Mouse (Mus musculus): ENCODE data around the gene Gm21860. TPM values are rescaled to one million over a fixed set of nuclear protein-coding genes. Genes with fewer than 3 reads are reported as not detected.
"Not testable (repeated sequence)": the region's sequence is repeated elsewhere in the genome, so short reads cannot be mapped to it uniquely, and the experiment has no call there.

The Gm21860 gene
- polyA plus RNA-seq, 1 experiment from 2014 or later, result not detected

DNA sequence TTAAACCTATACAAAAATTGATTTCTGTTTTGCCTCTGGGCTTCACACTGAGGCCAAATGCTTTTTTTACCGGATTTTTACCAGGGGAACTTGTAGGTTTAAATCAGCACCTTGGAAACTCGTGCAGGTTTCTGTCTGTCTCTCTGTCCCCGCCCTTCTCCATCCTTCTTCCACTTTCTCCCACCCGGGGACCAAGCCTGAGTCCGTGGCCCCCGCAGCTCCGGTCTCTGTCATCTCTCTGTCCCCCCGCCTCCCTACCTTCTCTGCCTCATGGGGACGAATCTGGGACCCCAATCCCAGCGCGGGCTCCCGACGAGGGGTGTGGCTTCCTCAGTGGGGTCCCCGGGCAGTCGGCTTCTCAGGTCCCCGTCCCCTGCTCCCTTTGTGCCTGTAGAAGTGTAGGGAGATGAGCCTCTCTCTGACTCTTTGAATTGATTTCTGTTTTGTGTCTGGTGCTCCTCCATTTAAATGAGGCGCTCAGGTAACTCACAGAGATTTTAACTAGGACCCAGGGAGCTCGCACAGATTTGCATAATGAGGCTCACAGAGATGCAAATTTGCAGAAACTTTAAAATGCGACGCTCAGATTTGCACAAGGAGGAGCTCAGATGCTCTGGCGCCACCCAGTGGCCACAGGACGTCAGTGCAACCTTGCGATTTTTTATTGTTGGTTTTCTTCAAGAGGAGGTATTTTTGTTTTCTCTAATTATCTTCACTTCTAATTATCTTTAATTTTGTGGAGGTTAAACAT is 28.7 kb downstream of the Gm21860 start:
- not testable (repeated sequence) for H3K27ac ChIP-seq (ENCODE audit: low read depth); H3K4me2 ChIP-seq (ENCODE audit: low read depth, low read length); H3K9ac ChIP-seq (replicated peaks); H3K9me3 ChIP-seq (ENCODE audit: low read length); H3K36me3 ChIP-seq (replicated peaks; ENCODE audit: insufficient read depth, low read length); H3K27me3 ChIP-seq (ENCODE audit: insufficient read depth, low read length); H3K4me3 ChIP-seq (ENCODE audit: low read depth, low read length); DNase-seq; ATAC-seq; H3K4me1 ChIP-seq (ENCODE audit: insufficient read depth)
- 73% methylated on average over 4 of the region's 23 CpGs for WGBS (ENCODE audit: insufficient replicate concordance)

DNA sequence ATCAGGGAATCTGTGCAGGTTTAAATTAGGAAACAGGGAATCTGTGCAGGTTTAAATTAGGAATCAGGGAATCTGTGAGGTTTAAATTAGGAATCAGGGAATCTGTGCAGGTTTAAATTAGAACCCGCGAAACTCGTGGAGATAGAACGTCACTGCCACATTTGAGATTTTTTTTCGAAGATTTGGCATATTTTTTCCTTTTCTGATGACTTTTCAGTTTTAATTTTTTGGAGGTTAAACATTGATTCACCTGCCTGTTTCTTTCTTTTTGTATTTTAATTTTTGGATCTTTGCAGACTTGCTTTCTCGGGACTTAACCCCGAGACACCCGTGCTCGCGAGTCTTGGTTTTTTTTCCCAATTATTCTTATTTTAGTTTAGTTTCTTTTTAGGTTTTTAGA is 29.5 kb downstream of the Gm21860 start:
- DNase-seq; ATAC-seq; H3K4me3 ChIP-seq (ENCODE audit: low read depth, low read length); H3K36me3 ChIP-seq (replicated peaks; ENCODE audit: insufficient read depth, low read length); H3K27me3 ChIP-seq (ENCODE audit: insufficient read depth, low read length); H3K4me1 ChIP-seq (ENCODE audit: insufficient read depth); H3K27ac ChIP-seq (ENCODE audit: low read depth); H3K9ac ChIP-seq (replicated peaks); H3K4me2 ChIP-seq (ENCODE audit: low read depth, low read length); H3K9me3 ChIP-seq (ENCODE audit: low read length): not testable (repeated sequence)
- WGBS (ENCODE audit: insufficient replicate concordance), result 83% methylated on average over 6 of the region's 10 CpGs

DNA sequence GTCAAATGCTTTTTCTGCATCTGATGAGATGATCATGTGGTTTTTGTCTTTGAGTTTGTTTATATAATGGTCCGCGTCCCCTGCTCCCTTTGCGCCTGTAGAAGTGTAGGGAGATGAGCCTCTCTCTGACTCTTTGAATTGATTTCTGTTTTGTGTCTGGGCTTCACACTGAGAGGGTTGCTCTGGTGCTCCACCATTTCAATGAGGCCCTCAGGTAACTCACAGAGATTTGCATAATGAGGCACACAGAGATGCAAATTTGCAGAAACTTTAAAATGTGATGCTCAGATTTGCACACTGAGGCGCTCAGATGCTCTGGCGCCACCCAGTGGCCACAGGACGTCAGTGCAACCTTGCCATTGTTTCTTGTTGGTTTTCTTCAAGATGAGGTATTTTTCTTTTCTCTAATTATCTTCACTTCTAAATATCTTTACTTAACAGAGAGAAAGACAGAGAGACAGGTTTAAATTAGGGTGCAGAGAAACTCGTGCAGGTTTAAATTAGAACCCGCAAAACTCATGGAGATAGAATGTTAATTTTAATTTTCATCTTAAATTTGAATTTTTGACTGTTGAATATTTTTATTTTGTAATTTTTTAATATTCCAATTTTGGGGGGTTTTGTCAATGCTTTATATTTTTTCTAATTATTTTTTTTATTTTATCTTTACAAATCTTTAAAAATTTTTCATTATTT is 30.5 kb downstream of the Gm21860 start:
- H3K36me3 ChIP-seq (replicated peaks; ENCODE audit: insufficient read depth, low read length); ATAC-seq; DNase-seq; H3K4me2 ChIP-seq (ENCODE audit: low read depth, low read length); H3K27me3 ChIP-seq (ENCODE audit: insufficient read depth, low read length); H3K9me3 ChIP-seq (ENCODE audit: low read length); H3K4me3 ChIP-seq (ENCODE audit: low read depth, low read length); H3K9ac ChIP-seq (replicated peaks); H3K4me1 ChIP-seq (ENCODE audit: insufficient read depth); H3K27ac ChIP-seq (ENCODE audit: low read depth): not testable (repeated sequence)
- 51% methylated on average over 8 of the region's 8 CpGs for WGBS (ENCODE audit: insufficient replicate concordance)

DNA sequence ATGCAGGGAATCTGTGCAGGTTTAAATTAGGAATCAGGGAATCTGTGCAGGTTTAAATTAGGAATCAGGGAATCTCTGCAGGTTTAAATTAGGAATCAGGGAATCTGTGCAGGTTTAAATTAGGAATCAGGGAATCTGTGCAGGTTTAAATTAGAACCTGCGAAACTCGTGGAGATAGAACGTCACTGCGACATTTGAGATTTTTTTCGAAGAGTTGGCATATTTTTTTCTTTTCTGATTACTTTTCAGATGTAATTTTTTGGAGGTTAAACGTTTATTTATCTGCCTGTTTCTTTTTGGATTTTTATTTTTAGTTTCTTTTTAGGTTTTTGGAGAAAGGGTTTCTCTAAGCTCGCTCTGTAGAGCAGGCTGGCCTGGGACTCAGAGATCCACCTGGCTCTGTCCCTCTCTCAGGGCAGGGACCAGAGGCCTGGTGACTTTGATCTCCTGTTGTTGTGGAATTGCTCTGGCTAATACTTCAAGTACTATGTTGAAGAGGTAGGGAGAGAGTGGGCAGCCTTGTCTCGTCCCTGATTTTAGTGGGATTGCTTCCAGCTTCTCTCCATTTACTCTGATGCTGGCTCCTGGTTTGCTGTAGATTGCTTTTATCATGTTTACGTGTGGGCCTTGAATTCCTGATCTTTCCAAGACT is 31.2 kb downstream of the Gm21860 start:
- DNase-seq; H3K4me3 ChIP-seq (ENCODE audit: low read depth, low read length); H3K4me1 ChIP-seq (ENCODE audit: insufficient read depth); ATAC-seq; H3K4me2 ChIP-seq (ENCODE audit: low read depth, low read length); H3K27ac ChIP-seq (ENCODE audit: low read depth); H3K36me3 ChIP-seq (replicated peaks; ENCODE audit: insufficient read depth, low read length); H3K9me3 ChIP-seq (ENCODE audit: low read length); H3K27me3 ChIP-seq (ENCODE audit: insufficient read depth, low read length); H3K9ac ChIP-seq (replicated peaks): not testable (repeated sequence)
- 62% methylated on average over 8 of the region's 9 CpGs for WGBS (ENCODE audit: insufficient replicate concordance)

DNA sequence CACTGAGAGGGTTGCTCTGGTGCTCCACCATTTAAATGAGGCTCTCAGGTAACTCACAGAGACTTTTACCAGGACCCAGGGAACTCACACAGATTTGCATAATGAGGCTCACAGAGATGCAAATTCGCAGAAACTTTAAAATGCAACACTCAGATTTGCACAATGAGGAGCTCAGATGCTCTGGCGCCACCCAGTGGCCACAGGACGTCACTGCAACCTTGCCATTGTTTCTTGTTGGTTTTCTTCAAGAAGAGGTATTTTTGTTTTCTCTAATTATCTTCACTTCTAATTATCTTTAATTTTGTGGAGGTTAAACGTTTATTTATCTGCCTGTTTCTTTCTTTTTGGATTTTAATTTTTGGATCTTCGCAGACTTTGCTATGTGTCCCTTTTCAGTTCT is 34.1 kb downstream of the Gm21860 start:
- H3K4me2 ChIP-seq (ENCODE audit: low read depth, low read length); H3K27ac ChIP-seq (ENCODE audit: low read depth); DNase-seq; H3K9me3 ChIP-seq (ENCODE audit: low read length); H3K4me1 ChIP-seq (ENCODE audit: insufficient read depth); H3K9ac ChIP-seq (replicated peaks); H3K27me3 ChIP-seq (ENCODE audit: insufficient read depth, low read length); ATAC-seq; H3K4me3 ChIP-seq (ENCODE audit: low read depth, low read length); H3K36me3 ChIP-seq (replicated peaks; ENCODE audit: insufficient read depth, low read length): not testable (repeated sequence)
- WGBS (ENCODE audit: insufficient replicate concordance), result no CpG with 5 or more reads among the region's 5 CpGs

DNA sequence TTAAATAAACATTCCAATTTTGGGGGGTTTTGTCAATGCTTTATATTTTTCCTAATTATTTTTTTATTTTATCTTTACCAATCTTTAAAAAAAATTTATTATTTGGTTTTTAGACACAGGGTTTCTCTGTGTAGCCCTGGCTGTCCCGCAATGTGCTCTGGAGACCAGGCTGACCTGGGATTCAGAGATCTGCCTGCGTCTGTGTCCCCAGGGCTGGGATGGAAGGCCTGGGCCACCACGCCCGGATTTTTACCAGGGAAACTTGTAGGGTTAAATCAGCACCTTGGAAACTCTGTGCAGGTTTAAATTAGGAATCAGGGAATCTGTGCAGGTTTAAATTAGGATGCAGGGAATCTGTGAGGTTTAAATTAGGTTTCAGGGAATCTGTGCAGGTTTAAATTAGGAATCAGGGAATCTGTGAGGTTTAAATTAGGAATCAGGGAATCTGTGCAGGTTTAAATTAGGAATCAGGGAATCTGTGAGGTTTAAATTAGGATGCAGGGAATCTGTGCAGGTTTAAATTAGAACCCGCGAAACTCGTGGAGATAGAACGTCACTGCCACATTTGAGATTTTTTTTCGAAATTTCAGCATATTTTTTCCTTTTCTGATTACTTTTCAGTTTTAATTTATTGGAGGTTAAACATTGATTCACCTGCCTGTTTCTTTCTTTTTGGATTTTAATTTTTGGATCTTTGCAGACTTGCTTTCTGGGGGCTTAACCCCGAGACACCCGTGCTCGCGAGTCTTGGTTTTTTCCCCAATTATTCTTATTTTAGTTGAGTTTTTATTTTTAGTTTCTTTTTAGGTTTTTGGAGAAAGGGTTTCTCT is 35.0 kb downstream of the Gm21860 start:
- not testable (repeated sequence) for H3K27ac ChIP-seq (ENCODE audit: low read depth); H3K9ac ChIP-seq (replicated peaks); H3K4me1 ChIP-seq (ENCODE audit: insufficient read depth); H3K27me3 ChIP-seq (ENCODE audit: insufficient read depth, low read length); H3K4me2 ChIP-seq (ENCODE audit: low read depth, low read length); DNase-seq; H3K9me3 ChIP-seq (ENCODE audit: low read length); ATAC-seq; H3K36me3 ChIP-seq (replicated peaks; ENCODE audit: insufficient read depth, low read length); H3K4me3 ChIP-seq (ENCODE audit: low read depth, low read length)
- 76% methylated on average over 4 of the region's 13 CpGs for WGBS (ENCODE audit: insufficient replicate concordance)

DNA sequence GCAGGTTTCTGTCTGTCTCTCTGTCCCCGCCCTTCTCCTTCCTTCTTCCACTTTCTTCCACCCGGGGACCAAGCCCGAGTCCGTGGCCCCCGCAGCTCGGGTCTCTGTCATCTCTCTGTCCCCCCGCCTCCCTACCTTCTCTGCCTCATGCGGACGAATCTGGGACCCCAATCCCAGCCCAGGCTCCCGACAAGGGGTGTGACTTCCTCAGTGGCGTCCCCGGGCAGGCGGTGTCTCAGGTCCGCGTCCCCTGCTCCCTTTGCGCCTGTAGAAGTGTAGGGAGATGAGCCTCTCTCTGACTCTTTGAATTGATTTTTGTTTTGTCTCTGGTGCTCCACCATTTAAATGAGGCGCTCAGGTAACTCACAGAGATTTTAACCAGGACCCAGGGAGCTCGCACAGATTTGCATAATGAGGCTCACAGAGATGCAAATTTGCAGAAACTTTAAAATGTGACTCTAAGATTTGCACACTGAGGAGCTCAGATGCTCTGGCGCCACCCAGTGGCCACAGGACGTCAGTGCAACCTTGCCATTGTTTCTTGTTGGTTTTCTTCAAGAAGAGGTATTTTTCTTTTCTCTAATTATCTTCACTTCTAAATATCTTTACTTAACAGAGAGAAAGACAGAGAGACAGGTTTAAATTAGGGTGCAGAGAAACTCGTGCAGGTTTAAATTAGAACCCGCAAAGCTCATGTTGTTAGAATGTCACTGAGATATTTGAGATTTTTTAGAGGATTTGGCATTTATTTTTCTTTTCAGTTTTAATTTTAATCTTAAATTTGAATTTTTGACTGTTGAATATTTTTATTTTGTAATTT is 35.8 kb downstream of the Gm21860 start:
- H3K9ac ChIP-seq (replicated peaks); H3K4me2 ChIP-seq (ENCODE audit: low read depth, low read length); H3K27me3 ChIP-seq (ENCODE audit: insufficient read depth, low read length); H3K4me1 ChIP-seq (ENCODE audit: insufficient read depth); H3K9me3 ChIP-seq (ENCODE audit: low read length); H3K36me3 ChIP-seq (replicated peaks; ENCODE audit: insufficient read depth, low read length); H3K4me3 ChIP-seq (ENCODE audit: low read depth, low read length); H3K27ac ChIP-seq (ENCODE audit: low read depth): not testable (repeated sequence)
- ATAC-seq (peak; percentile 56; the same call in 1 of the 2 replicates), DNase-seq (peak; percentile 62)
- WGBS (ENCODE audit: insufficient replicate concordance), result 76% methylated on average over 13 of the region's 22 CpGs

DNA sequence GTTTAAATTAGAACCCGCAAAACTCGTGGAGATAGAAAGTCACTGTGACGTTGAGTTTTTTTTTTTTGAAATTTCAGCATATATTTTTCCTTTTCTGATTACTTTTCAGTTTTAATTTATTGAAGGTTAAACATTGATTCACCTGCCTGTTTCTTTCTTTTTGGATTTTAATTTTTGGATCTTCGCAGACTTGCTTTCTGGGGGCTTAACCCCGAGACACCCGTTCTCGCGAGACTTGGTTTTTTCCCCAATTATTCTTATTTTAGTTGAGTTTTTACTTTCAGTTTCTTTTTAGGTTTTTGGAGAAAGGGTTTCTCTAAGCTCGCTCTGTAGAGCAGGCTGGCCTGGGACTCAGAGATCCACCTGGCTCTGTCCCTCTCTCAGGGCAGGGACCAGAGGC is 36.6 kb downstream of the Gm21860 start:
- H3K36me3 ChIP-seq (replicated peaks; ENCODE audit: insufficient read depth, low read length); H3K9ac ChIP-seq (replicated peaks); ATAC-seq; DNase-seq; H3K9me3 ChIP-seq (ENCODE audit: low read length); H3K4me3 ChIP-seq (ENCODE audit: low read depth, low read length); H3K27me3 ChIP-seq (ENCODE audit: insufficient read depth, low read length); H3K4me1 ChIP-seq (ENCODE audit: insufficient read depth); H3K27ac ChIP-seq (ENCODE audit: low read depth); H3K4me2 ChIP-seq (ENCODE audit: low read depth, low read length): not testable (repeated sequence)
- 86% methylated on average over 9 of the region's 9 CpGs for WGBS (ENCODE audit: insufficient replicate concordance)

Measured in liver, postnatal 0 days (tissue).